Mouse (Mus musculus): ENCODE measurements at regions not wholly inside any gene's neighbourhood (a gene's known extent, or its start where the extent isn't known, plus 50 kb on each side); places are given as distances from the start of the nearest gene placed in this dataset.

DNA sequence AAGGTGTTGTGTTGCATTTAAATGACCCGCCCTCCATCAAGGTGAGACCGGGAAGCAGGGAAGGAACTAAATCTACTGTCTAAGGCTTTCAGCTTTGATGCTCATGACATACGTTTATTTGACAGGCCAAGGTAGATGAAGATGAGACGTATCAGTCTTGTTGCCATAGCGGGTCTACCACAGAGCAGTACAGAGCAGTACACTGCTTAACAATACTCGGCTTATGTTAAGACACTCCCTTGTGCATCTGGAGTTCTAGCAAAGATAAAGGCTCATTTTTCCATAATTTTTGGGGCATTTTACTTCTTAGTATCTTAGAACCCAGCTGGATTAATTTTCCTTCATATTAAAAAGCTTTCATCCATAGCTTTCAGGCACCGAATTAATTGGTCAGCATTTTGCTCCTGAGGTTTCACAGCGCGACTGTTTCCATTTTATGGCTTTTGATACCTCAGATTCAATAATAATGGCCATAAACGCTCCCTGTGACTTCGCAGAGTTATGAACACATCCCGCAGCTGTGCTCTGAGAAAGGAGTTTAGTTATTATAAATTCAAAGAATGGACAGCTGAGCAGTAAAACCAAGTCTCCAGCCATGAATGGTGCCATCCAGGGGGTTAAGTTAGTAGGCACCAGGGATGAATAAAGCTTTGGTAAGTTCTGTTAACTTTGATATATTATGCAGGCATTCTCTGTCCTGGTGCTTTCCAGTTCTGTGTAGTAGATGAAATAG lies 85.0 kb upstream of the Pld5 start:
- H3K27ac ChIP-seq (ENCODE audit: insufficient read depth, low read length) = no peak overlapping the region
- H3K9me3 ChIP-seq (replicated peaks; ENCODE audit: control insufficient read depth, insufficient read depth, low read length, poor library complexity, severe bottlenecking) = no peaks in the 10 kb centered on the region
- no peak overlapping the region for H3K9ac ChIP-seq (ENCODE audit: low read depth, poor library complexity, severe bottlenecking)
- no peaks in the 10 kb centered on the region for H3K36me3 ChIP-seq (ENCODE audit: control insufficient read depth, insufficient read depth, low read length, poor library complexity, severe bottlenecking)
- H3K4me1 ChIP-seq (ENCODE audit: control insufficient read depth, insufficient read depth, low read length) = no peaks in the 10 kb centered on the region
- TF ChIP-seq POLR2A (IDR thresholded peaks at IDR 0.05; ENCODE audit: insufficient read depth, low read length) (no peak), CTCF (IDR thresholded peaks at IDR 0.05; ENCODE audit: low read depth, low read length) (no peak), EP300 (IDR thresholded peaks at IDR 0.05; ENCODE audit: insufficient read depth, low read depth, low read length) (no peak)
- no peak overlapping the region for H3K4me3 ChIP-seq (ENCODE audit: low read depth, low read length)
- no peaks in the 10 kb centered on the region for H3K27me3 ChIP-seq (ENCODE audit: control insufficient read depth, insufficient read depth, low read length, poor library complexity, severe bottlenecking)

GRCm38 (mm10) chr1:176355342-176355741 lies 80.2 kb upstream of the Pld5 start:
- H3K36me3 ChIP-seq (ENCODE audit: control insufficient read depth, insufficient read depth, low read length, poor library complexity, severe bottlenecking) = no peaks in the 10 kb centered on the region
- H3K9ac ChIP-seq (ENCODE audit: low read depth, poor library complexity, severe bottlenecking) = no peak overlapping the region
- H3K27me3 ChIP-seq (ENCODE audit: control insufficient read depth, insufficient read depth, low read length, poor library complexity, severe bottlenecking) = no peaks in the 10 kb centered on the region
- no peak overlapping the region for H3K4me3 ChIP-seq (ENCODE audit: low read depth, low read length)
- no peak overlapping the region for H3K27ac ChIP-seq (ENCODE audit: insufficient read depth, low read length)
- H3K4me1 ChIP-seq (ENCODE audit: control insufficient read depth, insufficient read depth, low read length) = no peaks in the 10 kb centered on the region
- no peak for TF ChIP-seq EP300 (IDR thresholded peaks at IDR 0.05; ENCODE audit: insufficient read depth, low read depth, low read length)
- TF ChIP-seq CTCF (IDR thresholded peaks at IDR 0.05; ENCODE audit: low read depth, low read length) = no peak
- no peak for TF ChIP-seq POLR2A (IDR thresholded peaks at IDR 0.05; ENCODE audit: insufficient read depth, low read length)
- no peaks in the 10 kb centered on the region for H3K9me3 ChIP-seq (replicated peaks; ENCODE audit: control insufficient read depth, insufficient read depth, low read length, poor library complexity, severe bottlenecking)

GRCm38 (mm10) chr1:176354898-176355297 lies 79.8 kb upstream of the Pld5 start:
- no peaks in the 10 kb centered on the region for H3K4me1 ChIP-seq (ENCODE audit: control insufficient read depth, insufficient read depth, low read length)
- no peaks in the 10 kb centered on the region for H3K36me3 ChIP-seq (ENCODE audit: control insufficient read depth, insufficient read depth, low read length, poor library complexity, severe bottlenecking)
- H3K9me3 ChIP-seq (replicated peaks; ENCODE audit: control insufficient read depth, insufficient read depth, low read length, poor library complexity, severe bottlenecking) = no peaks in the 10 kb centered on the region
- no peaks in the 10 kb centered on the region for H3K27me3 ChIP-seq (ENCODE audit: control insufficient read depth, insufficient read depth, low read length, poor library complexity, severe bottlenecking)
- TF ChIP-seq POLR2A (IDR thresholded peaks at IDR 0.05; ENCODE audit: insufficient read depth, low read length) (no peak), EP300 (IDR thresholded peaks at IDR 0.05; ENCODE audit: insufficient read depth, low read depth, low read length) (no peak), CTCF (IDR thresholded peaks at IDR 0.05; ENCODE audit: low read depth, low read length) (no peak)
- H3K9ac ChIP-seq (ENCODE audit: low read depth, poor library complexity, severe bottlenecking) = no peak overlapping the region
- no peak overlapping the region for H3K4me3 ChIP-seq (ENCODE audit: low read depth, low read length)
- H3K27ac ChIP-seq (ENCODE audit: insufficient read depth, low read length) = no peak overlapping the region

GRCm38 (mm10) chr1:176352706-176353105 lies 77.6 kb upstream of the Pld5 start:
- TF ChIP-seq CTCF (IDR thresholded peaks at IDR 0.05; ENCODE audit: low read depth, low read length) (no peak), POLR2A (IDR thresholded peaks at IDR 0.05; ENCODE audit: insufficient read depth, low read length) (no peak), EP300 (IDR thresholded peaks at IDR 0.05; ENCODE audit: insufficient read depth, low read depth, low read length) (no peak)
- no peaks in the 10 kb centered on the region for H3K9me3 ChIP-seq (replicated peaks; ENCODE audit: control insufficient read depth, insufficient read depth, low read length, poor library complexity, severe bottlenecking)

GRCm38 (mm10) chr1:176349909-176350495 lies 74.9 kb upstream of the Pld5 start:
- H3K36me3 ChIP-seq (ENCODE audit: control insufficient read depth, insufficient read depth, low read length, poor library complexity, severe bottlenecking) = no peaks in the 10 kb centered on the region
- no peaks in the 10 kb centered on the region for H3K4me1 ChIP-seq (ENCODE audit: control insufficient read depth, insufficient read depth, low read length)
- no peaks in the 10 kb centered on the region for H3K9me3 ChIP-seq (replicated peaks; ENCODE audit: control insufficient read depth, insufficient read depth, low read length, poor library complexity, severe bottlenecking)
- TF ChIP-seq POLR2A (IDR thresholded peaks at IDR 0.05; ENCODE audit: insufficient read depth, low read length) = no peak
- TF ChIP-seq EP300 (IDR thresholded peaks at IDR 0.05; ENCODE audit: insufficient read depth, low read depth, low read length) = no peak
- TF ChIP-seq CTCF (IDR thresholded peaks at IDR 0.05; ENCODE audit: low read depth, low read length) = no peak
- H3K27me3 ChIP-seq (ENCODE audit: control insufficient read depth, insufficient read depth, low read length, poor library complexity, severe bottlenecking) = no peaks in the 10 kb centered on the region
- H3K4me3 ChIP-seq (ENCODE audit: low read depth, low read length) = no peak overlapping the region
- no peak overlapping the region for H3K9ac ChIP-seq (ENCODE audit: low read depth, poor library complexity, severe bottlenecking)
- no peak overlapping the region for H3K27ac ChIP-seq (ENCODE audit: insufficient read depth, low read length)

More at GRCm38 (mm10) chr1:176352706-176353105, 77.6 kb upstream of the Pld5 start:
- Histone ChIP-seq H3K27ac (ENCODE audit: insufficient read depth, low read length) (no peak overlapping the region), H3K27me3 (ENCODE audit: control insufficient read depth, insufficient read depth, low read length, poor library complexity, severe bottlenecking) (no peaks in the 10 kb centered on the region), H3K4me3 (ENCODE audit: low read depth, low read length) (no peak overlapping the region), H3K9ac (ENCODE audit: low read depth, poor library complexity, severe bottlenecking) (no peak overlapping the region), H3K36me3 (ENCODE audit: control insufficient read depth, insufficient read depth, low read length, poor library complexity, severe bottlenecking) (no peaks in the 10 kb centered on the region), H3K4me1 (ENCODE audit: control insufficient read depth, insufficient read depth, low read length) (no peaks in the 10 kb centered on the region)

- TF ChIP-seq POLR2A (IDR thresholded peaks at IDR 0.05; ENCODE audit: insufficient read depth, low read length) = no peak
- no peak for TF ChIP-seq EP300 (IDR thresholded peaks at IDR 0.05; ENCODE audit: insufficient read depth, low read depth, low read length)
- no peak for TF ChIP-seq CTCF (IDR thresholded peaks at IDR 0.05; ENCODE audit: low read depth, low read length)
- H3K27ac ChIP-seq (ENCODE audit: insufficient read depth, low read length) = no peak overlapping the region
- no peaks in the 10 kb centered on the region for H3K27me3 ChIP-seq (ENCODE audit: control insufficient read depth, insufficient read depth, low read length, poor library complexity, severe bottlenecking)
- no peaks in the 10 kb centered on the region for H3K36me3 ChIP-seq (ENCODE audit: control insufficient read depth, insufficient read depth, low read length, poor library complexity, severe bottlenecking)
- no peaks in the 10 kb centered on the region for H3K4me1 ChIP-seq (ENCODE audit: control insufficient read depth, insufficient read depth, low read length)
- H3K9me3 ChIP-seq (replicated peaks; ENCODE audit: control insufficient read depth, insufficient read depth, low read length, poor library complexity, severe bottlenecking) = no peaks in the 10 kb centered on the region
- no peak overlapping the region for H3K9ac ChIP-seq (ENCODE audit: low read depth, poor library complexity, severe bottlenecking)
- no peak overlapping the region for H3K4me3 ChIP-seq (ENCODE audit: low read depth, low read length)
These were observed 73.0 kb upstream of the Pld5 start for GRCm38 (mm10) chr1:176348129-176348528.
